Mouse (Mus musculus) heart, embryonic 10.5 days (tissue): ENCODE measurements at regions not wholly inside any gene's neighbourhood (a gene's known extent, or its start where the extent isn't known, plus 50 kb on each side); places are given as distances from the start of the nearest gene placed in this dataset.
"Not testable (repeated sequence)": the region's sequence is repeated elsewhere in the genome, so short reads cannot be mapped to it uniquely, and the experiment has no call there.

Source experiments
- DNase-seq: peaks from one replicate; pipeline ENCODE4 v3.0.0-alpha.2; 2017; ENCODE audit warnings: low spot score
- H3K27ac ChIP-seq: fragments of 300-500 bp; sonication (generic); 2 replicates; pipeline ENCODE4 v1.5.1; 2016; ENCODE audit warnings: mild to moderate bottlenecking
- H3K27me3 ChIP-seq: fragments of 300-500 bp; sonication (generic); 2 replicates; pipeline ENCODE4 v1.6.1; 2016; ENCODE audit warnings: mild to moderate bottlenecking; ENCODE audit not compliant: poor library complexity, insufficient read depth, severe bottlenecking
- H3K36me3 ChIP-seq: fragments of 300-500 bp; sonication (generic); 2 replicates; pipeline ENCODE4 v1.6.1; 2016; ENCODE audit warnings: mild to moderate bottlenecking, moderate library complexity
- H3K4me1 ChIP-seq: fragments of 300-500 bp; sonication (generic); 2 replicates; pipeline ENCODE4 v1.6.1; 2016; ENCODE audit warnings: mild to moderate bottlenecking
- H3K4me3 ChIP-seq: fragments of 300-500 bp; sonication (generic); 2 replicates; pipeline ENCODE4 v1.5.1; 2016; ENCODE audit warnings: mild to moderate bottlenecking, moderate library complexity
- H3K9me3 ChIP-seq: fragments of 300-500 bp; sonication (generic); 2 replicates; pipeline ENCODE4 v1.6.1; 2016; ENCODE audit warnings: mild to moderate bottlenecking, moderate library complexity
- WGBS: fragments of 180-500 bp; shearing (Covaris S2); methylation state at CpG from one replicate; pipeline ENCODE4 v1.1.7; 2016; 5-methylcytosine and 5-hydroxymethylcytosine counted together

- DNase-seq = peak; percentile 56
- no peaks in the 10 kb centered on the region for H3K36me3 ChIP-seq
- H3K27me3 ChIP-seq = 0 out of 2 replicates have a peak, but pooled peaks cover 6% of the 10 kb centered on the region
- H3K4me1 ChIP-seq = peaks cover 9% of the 10 kb centered on the region; the same call in 1 of the 2 replicates
- H3K27ac ChIP-seq = no peak overlapping the region
- H3K4me3 ChIP-seq = no peak overlapping the region
- WGBS = 69% methylated on average over 14 of the region's 14 CpGs
- no peaks in the 10 kb centered on the region for H3K9me3 ChIP-seq
These were observed 310.5 kb downstream of the Eipr1 start for GRCm38 (mm10) chr12:29062025-29062637.

DNA sequence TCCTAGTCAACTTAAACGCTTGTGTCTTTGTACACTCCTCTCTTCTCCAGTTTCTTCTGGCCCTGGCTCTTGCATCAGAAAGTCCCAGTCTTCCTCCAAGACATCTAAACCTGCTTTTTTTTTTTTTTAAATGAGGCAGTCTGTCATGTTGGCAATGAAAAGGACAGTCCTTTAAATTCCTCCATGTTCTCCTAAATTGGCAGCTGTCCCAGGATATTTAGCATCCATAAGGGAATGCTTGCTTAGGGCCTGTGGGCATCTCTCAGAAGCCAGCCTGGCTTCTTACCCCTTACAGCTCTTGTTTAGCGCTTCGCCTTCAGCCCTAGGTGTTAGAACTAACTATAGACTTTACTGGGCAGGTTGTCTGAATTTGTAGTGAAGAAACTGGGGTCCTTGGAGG lies 311.2 kb downstream of the Eipr1 start:
- no peak overlapping the region for H3K4me3 ChIP-seq
- no peaks in the 10 kb centered on the region for H3K36me3 ChIP-seq
- peaks cover 8% of the 10 kb centered on the region; the same call in 1 of the 2 replicates for H3K4me1 ChIP-seq
- H3K9me3 ChIP-seq = no peaks in the 10 kb centered on the region
- H3K27ac ChIP-seq = no peak overlapping the region
- no peak for DNase-seq
- H3K27me3 ChIP-seq = 0 out of 2 replicates have a peak, but pooled peaks cover 6% of the 10 kb centered on the region
- 89% methylated on average over 3 of the region's 3 CpGs for WGBS

GRCm38 (mm10) chr12:29068180-29068579 lies 316.6 kb downstream of the Eipr1 start:
- H3K4me3 ChIP-seq = no peak overlapping the region
- H3K27ac ChIP-seq = no peak overlapping the region
- H3K27me3 ChIP-seq = no peaks in the 10 kb centered on the region
- H3K9me3 ChIP-seq = no peaks in the 10 kb centered on the region
- 31% methylated on average over 5 of the region's 5 CpGs for WGBS
- no peak for DNase-seq
- no peaks in the 10 kb centered on the region; the same call in 1 of the 2 replicates for H3K4me1 ChIP-seq
- H3K36me3 ChIP-seq = no peaks in the 10 kb centered on the region

DNA sequence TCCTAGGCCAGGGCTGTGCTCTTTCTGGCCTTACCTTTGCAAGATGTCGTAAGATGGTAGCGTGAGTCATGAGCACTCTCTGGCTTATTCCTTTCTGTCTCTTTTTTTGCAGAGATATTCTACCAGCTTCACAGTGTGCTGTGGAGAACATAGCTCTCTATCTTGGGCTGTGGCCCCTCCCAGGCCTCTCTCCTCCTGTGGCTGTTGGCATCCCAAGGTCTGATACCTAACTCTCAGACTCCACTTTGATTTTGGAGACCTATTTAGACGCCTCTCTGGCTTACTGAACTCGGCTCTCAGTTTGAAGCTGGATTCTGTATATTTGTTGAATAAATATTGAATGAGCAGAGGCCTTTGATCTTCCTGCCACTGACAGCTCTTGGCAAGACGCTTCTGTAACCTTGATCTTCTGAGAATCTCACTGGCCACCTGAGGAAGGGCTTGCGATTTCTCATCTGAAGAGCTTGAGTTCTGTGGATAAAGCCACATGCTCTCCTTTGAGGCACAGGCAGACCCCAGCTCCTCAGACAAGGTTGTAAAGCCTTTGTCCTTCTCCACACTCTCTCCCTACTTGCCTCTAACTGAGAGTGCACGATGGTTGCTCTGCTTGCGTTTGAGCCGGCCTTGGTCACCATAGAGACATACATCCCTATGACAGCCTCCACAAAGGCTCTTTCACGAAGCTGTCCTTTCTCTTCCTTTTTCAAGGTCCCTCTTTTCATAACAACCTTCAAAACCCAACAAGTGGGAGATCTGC lies 323.7 kb downstream of the Eipr1 start:
- WGBS = 72% methylated on average over 10 of the region's 10 CpGs
- no peaks in the 10 kb centered on the region for H3K36me3 ChIP-seq
- no peak for DNase-seq
- H3K27me3 ChIP-seq = no peaks in the 10 kb centered on the region
- H3K9me3 ChIP-seq = no peaks in the 10 kb centered on the region
- no peak overlapping the region for H3K4me3 ChIP-seq
- peaks cover 11% of the 10 kb centered on the region for H3K4me1 ChIP-seq
- H3K27ac ChIP-seq = no peak overlapping the region

GRCm38 (mm10) chr12:29076606-29077005 lies 325.0 kb downstream of the Eipr1 start:
- Histone ChIP-seq H3K4me3 (no peak overlapping the region), H3K27me3 (no peaks in the 10 kb centered on the region), H3K9me3 (no peaks in the 10 kb centered on the region), H3K36me3 (no peaks in the 10 kb centered on the region), H3K4me1 (peaks cover 11% of the 10 kb centered on the region), H3K27ac (no peak overlapping the region)
- no peak for DNase-seq
- WGBS = 77% methylated on average over 1 of the region's 1 CpGs

- Histone ChIP-seq H3K9me3 (no peaks in the 10 kb centered on the region), H3K27ac (no peak overlapping the region), H3K4me3 (no peak overlapping the region), H3K27me3 (no peaks in the 10 kb centered on the region), H3K4me1 (peaks cover 17% of the 10 kb centered on the region; the same call in 1 of the 2 replicates), H3K36me3 (no peaks in the 10 kb centered on the region)
- DNase-seq = no peak
- WGBS = 82% methylated on average over 1 of the region's 1 CpGs
These were observed 327.4 kb downstream of the Eipr1 start for GRCm38 (mm10) chr12:29079011-29079410.

DNA sequence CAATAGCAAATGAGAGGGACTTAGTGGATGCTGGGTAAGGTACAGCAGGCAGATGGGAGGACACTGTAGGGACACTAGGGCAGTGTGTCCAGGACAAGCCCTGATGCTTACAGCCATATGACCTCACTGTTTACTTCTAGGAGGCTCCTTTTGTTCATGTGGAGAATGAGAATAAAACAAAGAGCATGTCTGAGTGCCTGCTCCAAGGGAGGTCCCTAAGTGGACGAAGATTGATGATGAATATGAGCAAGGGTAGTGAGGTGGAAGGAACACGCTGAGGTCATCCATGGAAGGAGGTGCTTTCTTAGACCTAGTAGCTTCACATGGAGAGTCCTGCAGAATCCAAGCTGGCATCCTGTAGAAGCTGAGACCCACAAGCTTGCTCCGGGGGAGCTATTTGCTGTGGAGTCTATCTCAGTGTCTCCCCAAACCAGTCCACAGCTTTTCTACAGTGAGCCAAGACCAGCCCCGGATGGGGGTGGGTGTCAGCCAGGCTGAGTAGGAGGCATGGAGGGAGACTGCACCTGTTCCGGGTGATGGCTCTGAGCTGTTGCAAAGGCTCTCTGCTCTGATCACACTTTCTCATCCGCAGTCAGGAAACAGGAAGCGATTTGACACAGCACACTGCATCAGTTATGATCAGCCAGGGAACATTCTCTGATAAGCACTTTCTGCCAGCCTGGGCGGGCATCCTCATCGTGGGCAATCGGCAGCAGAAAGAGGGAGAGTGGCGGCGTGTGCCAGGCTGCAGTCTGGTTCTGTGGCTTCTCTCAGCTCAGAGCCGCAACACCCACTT lies 332.0 kb downstream of the Eipr1 start:
- Histone ChIP-seq H3K4me3 (no peak overlapping the region), H3K27me3 (no peaks in the 10 kb centered on the region), H3K9me3 (no peaks in the 10 kb centered on the region), H3K27ac (no peak overlapping the region), H3K4me1 (0 out of 2 replicates have a peak, but pooled peaks cover 6% of the 10 kb centered on the region), H3K36me3 (no peaks in the 10 kb centered on the region)
- no peak for DNase-seq
- WGBS = 63% methylated on average over 13 of the region's 13 CpGs

GRCm38 (mm10) chr12:29087245-29087644 lies 335.6 kb downstream of the Eipr1 start:
- H3K4me3 ChIP-seq, H3K9me3 ChIP-seq, H3K27me3 ChIP-seq, DNase-seq, H3K36me3 ChIP-seq, H3K27ac ChIP-seq: not testable (repeated sequence)
- WGBS = 65% methylated on average over 2 of the region's 2 CpGs
- peaks cover 20% of the 10 kb centered on the region; the same call in 1 of the 2 replicates for H3K4me1 ChIP-seq

- no peaks in the 10 kb centered on the region for H3K9me3 ChIP-seq
- no peak for DNase-seq
- 57% methylated on average over 3 of the region's 3 CpGs for WGBS
- no peaks in the 10 kb centered on the region for H3K36me3 ChIP-seq
- no peak overlapping the region for H3K4me3 ChIP-seq
- peaks cover 15% of the 10 kb centered on the region; the same call in 1 of the 2 replicates for H3K4me1 ChIP-seq
- H3K27me3 ChIP-seq = no peaks in the 10 kb centered on the region
- H3K27ac ChIP-seq = peak overlapping the region; percentile 45; the same call in 1 of the 2 replicates
These were observed 338.0 kb downstream of the Eipr1 start for GRCm38 (mm10) chr12:29089634-29090033.

DNA sequence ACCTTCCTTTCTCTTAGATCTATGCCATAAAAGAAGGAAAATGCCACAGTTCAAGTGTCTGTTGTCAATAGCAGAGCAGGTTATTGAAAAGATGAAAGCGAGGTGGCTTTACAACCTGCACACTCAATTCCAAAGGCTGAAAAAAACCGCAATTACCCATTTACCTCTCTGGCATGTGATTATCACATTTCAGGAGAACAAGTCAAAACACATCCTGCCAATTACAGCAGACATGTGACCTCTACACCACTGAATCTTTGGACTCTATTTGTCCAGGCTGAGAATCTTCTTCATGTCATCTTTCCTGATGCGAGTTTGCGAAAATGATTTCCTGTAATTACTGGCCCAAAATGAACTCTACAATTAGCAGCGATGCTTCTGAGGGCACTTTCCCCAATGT lies 338.8 kb downstream of the Eipr1 start:
- Histone ChIP-seq H3K4me1 (peaks cover 21% of the 10 kb centered on the region), H3K9me3 (no peaks in the 10 kb centered on the region), H3K4me3 (no peak overlapping the region), H3K36me3 (no peaks in the 10 kb centered on the region), H3K27ac (no peak overlapping the region), H3K27me3 (no peaks in the 10 kb centered on the region)
- DNase-seq = no peak
- WGBS = 81% methylated on average over 5 of the region's 5 CpGs

- peaks cover 37% of the 10 kb centered on the region for H3K4me1 ChIP-seq
- H3K36me3 ChIP-seq = no peaks in the 10 kb centered on the region
- no peak for DNase-seq
- peak overlapping the region; percentile 68; the same call in 1 of the 2 replicates for H3K27ac ChIP-seq
- no peaks in the 10 kb centered on the region for H3K9me3 ChIP-seq
- 33% methylated on average over 1 of the region's 1 CpGs for WGBS
- no peaks in the 10 kb centered on the region for H3K27me3 ChIP-seq
- H3K4me3 ChIP-seq = no peak overlapping the region
These were observed 343.9 kb downstream of the Eipr1 start for GRCm38 (mm10) chr12:29095406-29096032.

DNA sequence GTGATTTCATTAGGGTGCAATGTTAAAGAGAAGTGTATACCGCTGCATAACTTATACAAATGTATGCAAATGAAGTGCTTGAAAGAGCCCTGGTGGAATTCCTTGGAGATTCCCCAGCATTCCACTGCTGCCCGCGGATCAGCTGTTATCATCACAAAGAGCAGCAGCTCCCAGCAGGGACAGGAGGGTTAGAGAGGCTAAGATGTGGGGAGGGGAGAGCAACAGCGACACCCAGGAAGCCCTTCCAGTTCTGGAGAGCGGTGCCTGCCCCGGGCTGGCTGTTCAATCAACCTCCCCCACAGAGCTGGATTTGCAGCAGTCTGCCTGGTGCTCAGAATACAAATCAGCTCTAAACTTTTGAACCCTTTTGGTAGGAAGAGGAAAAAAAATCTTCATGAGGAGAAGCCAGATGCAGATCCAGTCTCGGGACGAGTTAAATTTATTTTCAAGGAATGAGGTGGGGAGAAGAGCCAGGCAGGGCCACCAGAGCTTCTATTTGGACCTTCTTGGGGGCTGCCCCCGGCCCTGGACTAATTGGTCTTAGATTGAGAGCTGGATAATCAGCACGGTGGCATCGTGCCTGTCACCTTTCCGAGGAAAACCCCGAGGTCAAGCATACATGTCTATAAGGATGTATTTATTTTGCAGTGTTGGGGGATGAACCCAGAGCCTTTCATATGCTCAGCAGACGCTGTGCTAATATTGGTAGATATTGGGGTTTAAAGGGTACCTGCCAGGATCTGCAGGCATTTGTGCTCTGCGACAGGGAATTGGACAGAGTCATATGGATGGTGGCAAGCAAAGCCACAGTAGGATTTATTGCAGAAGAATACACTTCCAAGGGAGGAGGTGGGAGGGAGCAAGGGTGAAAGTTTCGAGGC lies 344.7 kb downstream of the Eipr1 start:
- no peaks in the 10 kb centered on the region for H3K36me3 ChIP-seq
- H3K27me3 ChIP-seq = no peaks in the 10 kb centered on the region
- H3K9me3 ChIP-seq = no peaks in the 10 kb centered on the region
- H3K4me3 ChIP-seq = peak overlapping the region; percentile 8; the same call in 1 of the 2 replicates
- peak overlapping the region; percentile 49; the same call in 1 of the 2 replicates for H3K27ac ChIP-seq
- peaks cover 35% of the 10 kb centered on the region for H3K4me1 ChIP-seq
- no peak for DNase-seq
- WGBS = 7% methylated on average over 16 of the region's 16 CpGs
